Mouse (Mus musculus): ENCODE measurements at regions not wholly inside any gene's neighbourhood (a gene's known extent, or its start where the extent isn't known, plus 50 kb on each side); places are given as distances from the start of the nearest gene placed in this dataset.

DNA sequence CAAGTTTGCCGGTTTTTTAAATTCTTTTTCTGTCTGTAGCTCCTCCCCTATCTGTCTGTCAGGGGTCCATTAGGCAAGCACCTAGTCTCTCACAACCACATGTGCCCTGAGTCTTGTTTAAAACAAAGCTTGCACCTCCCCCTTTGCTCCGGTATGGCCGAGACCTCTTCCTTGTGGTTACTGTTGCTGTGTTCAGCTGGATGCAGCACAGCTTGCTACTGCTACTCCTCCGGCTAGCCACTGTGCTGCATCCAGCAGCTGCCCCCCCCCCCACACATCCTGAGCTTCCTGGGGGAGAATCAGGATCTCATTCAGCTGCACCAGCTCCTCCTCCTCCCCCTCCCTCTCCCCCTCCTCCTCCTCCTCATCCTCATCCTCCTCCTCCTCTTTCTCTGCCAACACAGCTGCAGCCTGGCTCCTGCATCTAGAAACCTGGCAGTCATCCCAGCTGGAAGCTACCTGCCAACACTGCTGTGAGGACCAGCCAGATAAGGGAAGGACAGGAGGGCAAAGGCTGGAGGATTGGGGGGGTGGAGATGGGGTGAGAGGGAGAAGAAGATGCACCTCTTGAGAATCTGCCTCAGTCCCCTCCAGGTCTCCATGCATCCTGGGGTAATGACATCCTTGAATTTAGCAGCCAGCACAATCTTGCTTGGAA lies 114.8 kb upstream of the Tmem260 start:
- Histone ChIP-seq H3K9ac (ENCODE audit: low read depth, low read length) (no peak overlapping the region), H3K27ac (no peak overlapping the region), H3K9me3 (replicated peaks; ENCODE audit: low read length) (no peaks in the 10 kb centered on the region), H3K4me1 (replicated peaks; ENCODE audit: insufficient read depth, low read length) (peaks cover 15% of the 10 kb centered on the region), H3K4me3 (replicated peaks; ENCODE audit: low read depth, low read length) (no peak overlapping the region), H3K27me3 (ENCODE audit: insufficient read depth, low read length) (no peaks in the 10 kb centered on the region), H3K4me2 (ENCODE audit: low read length) (peak overlapping the region; percentile 18; the same call in 1 of the 2 replicates), H3K36me3 (ENCODE audit: insufficient read depth, low read length) (no peaks in the 10 kb centered on the region)
- ATAC-seq (replicated peaks; ENCODE audit: low FRiP score, low read depth) (no peak; the same call in 1 of the 2 replicates), DNase-seq (ENCODE audit: low spot score) (peak; percentile 62)
- WGBS: 2% methylated on average over 4 of the region's 4 CpGs
- no peak for TF ChIP-seq CTCF (IDR thresholded peaks at IDR 0.05; ENCODE audit: low read depth)

DNA sequence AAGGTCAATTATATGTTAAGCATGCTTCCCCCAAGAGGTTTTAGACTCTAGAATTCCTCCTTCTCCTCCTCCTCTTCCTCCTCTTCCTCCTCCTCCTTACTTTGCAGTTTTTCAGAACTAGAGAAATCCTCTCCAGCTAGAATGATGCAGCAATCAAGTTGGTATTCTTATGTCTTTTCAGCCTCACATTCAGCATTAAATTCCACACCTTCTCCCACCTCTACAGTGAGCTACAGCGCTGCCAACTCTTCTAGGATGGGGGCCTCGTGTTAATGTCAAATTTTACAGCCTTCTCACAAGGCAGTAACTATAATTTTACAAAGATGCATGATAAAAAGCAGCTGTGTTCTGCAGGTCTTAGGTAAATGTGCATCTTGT lies 114.3 kb upstream of the Tmem260 start:
- Histone ChIP-seq H3K36me3 (ENCODE audit: insufficient read depth, low read length) (no peaks in the 10 kb centered on the region), H3K4me1 (replicated peaks; ENCODE audit: insufficient read depth, low read length) (peaks cover 15% of the 10 kb centered on the region), H3K27me3 (ENCODE audit: insufficient read depth, low read length) (no peaks in the 10 kb centered on the region), H3K9me3 (replicated peaks; ENCODE audit: low read length) (no peaks in the 10 kb centered on the region), H3K4me3 (replicated peaks; ENCODE audit: low read depth, low read length) (no peak overlapping the region), H3K9ac (ENCODE audit: low read depth, low read length) (no peak overlapping the region), H3K4me2 (ENCODE audit: low read length) (no peak overlapping the region), H3K27ac (no peak overlapping the region)
- no peak for DNase-seq (ENCODE audit: low spot score)
- WGBS: 24% methylated on average over 2 of the region's 2 CpGs
- TF ChIP-seq CTCF (IDR thresholded peaks at IDR 0.05; ENCODE audit: low read depth): no peak
- ATAC-seq (replicated peaks; ENCODE audit: low FRiP score, low read depth): no peak

DNA sequence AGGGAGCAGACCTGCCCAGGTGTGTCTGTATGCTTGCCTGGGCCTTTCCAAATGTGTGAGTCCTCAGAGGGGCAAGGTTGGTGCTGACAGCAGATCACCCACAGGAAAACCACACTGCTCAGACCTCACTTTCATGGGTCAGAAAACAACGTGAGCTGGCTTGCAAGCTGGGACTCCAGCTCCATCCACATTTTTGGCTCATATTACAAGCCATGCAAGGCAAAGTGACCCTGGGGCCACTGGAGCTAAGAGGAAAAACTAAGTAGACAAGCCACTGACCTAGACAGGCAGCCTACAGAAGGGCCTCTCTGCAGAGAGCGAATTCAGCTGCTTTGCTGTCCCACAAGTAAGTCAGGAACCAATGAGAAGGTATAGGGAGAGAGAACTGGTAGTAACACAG lies 113.7 kb upstream of the Tmem260 start:
- Histone ChIP-seq H3K4me3 (replicated peaks; ENCODE audit: low read depth, low read length) (no peak overlapping the region), H3K4me2 (ENCODE audit: low read length) (no peak overlapping the region), H3K27ac (0 out of 2 replicates have a peak overlapping the region, but pooled peaks have one; percentile 3), H3K9me3 (replicated peaks; ENCODE audit: low read length) (no peaks in the 10 kb centered on the region), H3K9ac (ENCODE audit: low read depth, low read length) (no peak overlapping the region), H3K4me1 (replicated peaks; ENCODE audit: insufficient read depth, low read length) (peaks cover 15% of the 10 kb centered on the region), H3K36me3 (ENCODE audit: insufficient read depth, low read length) (no peaks in the 10 kb centered on the region), H3K27me3 (ENCODE audit: insufficient read depth, low read length) (no peaks in the 10 kb centered on the region)
- TF ChIP-seq CTCF (IDR thresholded peaks at IDR 0.05; ENCODE audit: low read depth): no peak
- DNase-seq (ENCODE audit: low spot score): peak; percentile 85
- ATAC-seq (replicated peaks; ENCODE audit: low FRiP score, low read depth): peak; percentile 59; the same call in 1 of the 2 replicates
- WGBS: 17% methylated on average over 2 of the region's 2 CpGs

DNA sequence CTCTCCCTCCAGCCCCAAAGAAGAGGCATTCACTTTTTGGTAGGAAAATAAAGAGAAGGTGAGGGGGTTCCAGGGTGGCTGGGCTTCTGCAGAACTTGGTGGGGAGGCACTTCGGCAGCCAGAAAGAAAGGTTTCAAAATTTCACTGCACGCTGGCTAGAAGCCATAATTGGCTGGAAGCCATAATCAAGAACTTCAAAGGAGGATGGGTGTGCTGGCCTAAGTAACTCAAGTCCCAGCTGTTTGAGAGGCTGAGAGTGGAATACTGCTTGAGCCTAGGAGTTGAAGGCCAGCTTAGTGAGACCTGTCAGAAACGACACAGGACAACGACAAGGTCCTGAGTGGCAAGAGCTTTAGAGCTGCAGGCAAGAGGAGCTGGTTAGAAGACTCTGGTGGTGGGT lies 113.3 kb upstream of the Tmem260 start:
- Histone ChIP-seq H3K27ac (0 out of 2 replicates have a peak overlapping the region, but pooled peaks have one; percentile 3), H3K27me3 (ENCODE audit: insufficient read depth, low read length) (no peaks in the 10 kb centered on the region), H3K4me2 (ENCODE audit: low read length) (no peak overlapping the region), H3K9ac (ENCODE audit: low read depth, low read length) (no peak overlapping the region), H3K4me3 (replicated peaks; ENCODE audit: low read depth, low read length) (no peak overlapping the region), H3K36me3 (ENCODE audit: insufficient read depth, low read length) (no peaks in the 10 kb centered on the region), H3K9me3 (replicated peaks; ENCODE audit: low read length) (no peaks in the 10 kb centered on the region), H3K4me1 (replicated peaks; ENCODE audit: insufficient read depth, low read length) (peaks cover 15% of the 10 kb centered on the region)
- ATAC-seq (replicated peaks; ENCODE audit: low FRiP score, low read depth) (no peak; the same call in 1 of the 2 replicates), DNase-seq (ENCODE audit: low spot score) (peak; percentile 55)
- 21% methylated on average over 4 of the region's 4 CpGs for WGBS
- no peak for TF ChIP-seq CTCF (IDR thresholded peaks at IDR 0.05; ENCODE audit: low read depth)

DNA sequence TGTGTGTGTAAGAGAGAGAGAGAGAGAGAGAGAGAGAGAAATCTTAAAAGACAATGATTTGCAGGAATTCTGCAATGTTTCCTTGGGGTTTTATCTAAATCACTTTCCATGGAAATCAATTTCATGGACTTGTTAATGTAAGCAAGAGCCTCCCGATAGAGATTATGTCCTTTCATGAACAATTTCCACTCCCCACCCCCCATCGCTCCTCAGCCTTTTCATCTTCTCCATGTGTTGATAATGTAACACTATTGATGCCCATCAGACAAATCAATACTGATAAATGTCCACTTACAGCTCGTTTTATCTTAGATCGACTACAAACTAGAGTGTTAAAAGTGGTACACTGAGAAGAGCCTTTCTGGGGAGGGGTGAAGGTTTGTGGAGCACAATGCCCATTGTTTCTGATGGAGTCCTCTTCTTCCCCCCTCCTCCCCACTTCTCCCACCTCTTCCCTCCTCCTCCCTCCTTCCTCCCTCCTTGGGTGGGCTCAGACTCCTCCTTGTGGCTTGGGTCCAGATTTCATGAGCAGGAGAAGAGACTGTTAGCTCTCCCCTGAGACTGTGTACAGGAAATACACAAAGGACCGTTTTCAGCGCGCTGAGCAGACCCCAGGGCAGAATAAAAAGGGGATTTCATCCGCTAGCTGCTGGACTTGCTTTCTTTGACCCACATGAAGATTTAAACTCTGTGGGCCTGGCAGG lies 111.7 kb upstream of the Tmem260 start:
- H3K9me3 ChIP-seq (replicated peaks; ENCODE audit: low read length): no peaks in the 10 kb centered on the region
- no peaks in the 10 kb centered on the region for H3K36me3 ChIP-seq (ENCODE audit: insufficient read depth, low read length)
- ATAC-seq (replicated peaks; ENCODE audit: low FRiP score, low read depth) (no peak), DNase-seq (ENCODE audit: low spot score) (peak; percentile 66)
- peaks cover 15% of the 10 kb centered on the region for H3K4me1 ChIP-seq (replicated peaks; ENCODE audit: insufficient read depth, low read length)
- peak; percentile 21; the same call in 1 of the 2 replicates for TF ChIP-seq CTCF (IDR thresholded peaks at IDR 0.05; ENCODE audit: low read depth)
- H3K27ac ChIP-seq: no peak overlapping the region
- H3K4me2 ChIP-seq (ENCODE audit: low read length): no peak overlapping the region
- WGBS: 50% methylated on average over 8 of the region's 8 CpGs
- no peak overlapping the region for H3K9ac ChIP-seq (ENCODE audit: low read depth, low read length)
- H3K4me3 ChIP-seq (replicated peaks; ENCODE audit: low read depth, low read length): no peak overlapping the region
- no peaks in the 10 kb centered on the region for H3K27me3 ChIP-seq (ENCODE audit: insufficient read depth, low read length)

DNA sequence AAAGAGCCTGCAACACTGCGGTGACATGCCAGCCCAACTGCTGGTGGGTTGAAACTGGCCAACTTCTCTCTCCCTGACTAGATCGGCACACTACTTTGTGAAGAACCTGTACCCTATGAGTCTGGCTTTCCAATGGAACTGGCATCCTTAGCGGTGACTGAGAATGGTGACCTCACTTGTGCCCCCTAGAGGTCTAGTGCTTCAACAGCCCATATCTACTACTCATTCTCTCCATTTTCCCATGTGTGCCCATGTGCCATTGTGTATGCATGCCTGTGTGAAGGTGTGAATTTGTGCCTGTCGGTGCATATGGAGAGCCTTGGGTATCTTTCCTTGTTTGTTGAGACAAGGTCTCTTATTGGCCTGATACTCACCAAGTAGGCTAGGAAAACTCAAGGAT lies 106.5 kb upstream of the Tmem260 start:
- Histone ChIP-seq H3K27me3 (ENCODE audit: insufficient read depth, low read length) (no peaks in the 10 kb centered on the region), H3K9me3 (replicated peaks; ENCODE audit: low read length) (no peaks in the 10 kb centered on the region), H3K27ac (no peak overlapping the region), H3K4me2 (ENCODE audit: low read length) (no peak overlapping the region), H3K9ac (ENCODE audit: low read depth, low read length) (no peak overlapping the region), H3K4me1 (replicated peaks; ENCODE audit: insufficient read depth, low read length) (no peaks in the 10 kb centered on the region), H3K36me3 (ENCODE audit: insufficient read depth, low read length) (no peaks in the 10 kb centered on the region), H3K4me3 (replicated peaks; ENCODE audit: low read depth, low read length) (no peak overlapping the region)
- 81% methylated on average over 4 of the region's 4 CpGs for WGBS
- TF ChIP-seq CTCF (IDR thresholded peaks at IDR 0.05; ENCODE audit: low read depth): peak; percentile 23; the same call in 1 of the 2 replicates
- DNase-seq (ENCODE audit: low spot score): no peak
- no peak for ATAC-seq (replicated peaks; ENCODE audit: low FRiP score, low read depth)

Measured in kidney, postnatal 0 days (tissue).